Mouse (Mus musculus) adrenal gland, postnatal 4 days (tissue): Measurements from ENCODE around the gene Ssh3. TPM values are rescaled to one million over a fixed set of nuclear protein-coding genes. Genes with fewer than 3 reads are reported as not detected.
A peak's percentile ranks its signal among the peaks of the same experiment; 100 is the strongest.

Source experiments
- DNase-seq, 2 experiments: peaks; one replicate each; pipeline ENCODE4 v3.0.0; 2021 to 2022; ENCODE audit warnings: low spot score in 2 of 2, mixed read lengths in 2 of 2
- total RNA-seq, 2 experiments: library from RNA; stranded (reverse); gene quantifications; 2 replicates each; pipeline ENCODE4 v1.2.3; 2021

The Ssh3 gene
- total RNA-seq, 2 experiments from 2014 or later, result 37.6 to 40.9 TPM

DNA sequence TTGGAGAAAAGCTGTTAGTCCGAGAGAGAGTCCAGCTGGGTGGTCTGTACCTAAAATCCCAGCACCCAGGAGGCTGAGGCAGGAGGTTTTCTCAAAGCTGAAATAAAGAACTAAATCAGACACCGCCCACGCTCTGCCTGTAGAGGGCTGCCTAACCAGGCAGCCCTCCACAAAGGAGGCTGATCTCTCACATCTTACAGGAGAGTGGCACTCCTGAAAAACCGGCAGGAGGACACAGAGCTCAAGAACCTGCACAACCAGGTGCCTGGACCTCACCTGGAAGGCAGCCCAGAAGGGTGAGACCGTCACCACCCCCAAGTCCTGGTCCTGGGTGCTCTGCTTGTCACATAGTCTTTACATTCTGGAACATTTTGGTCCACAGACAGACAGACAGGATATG, 28.9 kb upstream of the Ssh3 start:
- no peak for DNase-seq

DNA sequence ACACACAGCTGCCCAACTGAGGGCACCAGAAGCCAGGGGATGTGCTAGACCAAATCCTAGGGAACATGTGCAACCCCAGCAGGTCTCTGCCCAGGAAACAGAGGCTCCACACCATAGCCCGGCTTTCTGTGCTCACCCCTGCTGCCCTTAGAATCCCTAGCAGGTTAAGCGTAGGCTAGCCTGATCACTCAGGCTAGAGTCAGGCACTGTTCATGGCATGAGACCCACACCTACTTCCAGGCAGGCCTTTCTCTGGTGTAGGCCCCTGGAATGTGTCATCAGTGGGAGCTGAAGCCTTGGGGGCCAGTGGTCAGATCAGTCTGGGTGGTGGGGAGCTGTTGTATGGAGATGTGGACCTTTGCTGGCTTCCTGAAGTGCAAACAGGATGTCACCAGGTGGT, 27.6 kb upstream of the Ssh3 start:
- DNase-seq, result no peak

DNA sequence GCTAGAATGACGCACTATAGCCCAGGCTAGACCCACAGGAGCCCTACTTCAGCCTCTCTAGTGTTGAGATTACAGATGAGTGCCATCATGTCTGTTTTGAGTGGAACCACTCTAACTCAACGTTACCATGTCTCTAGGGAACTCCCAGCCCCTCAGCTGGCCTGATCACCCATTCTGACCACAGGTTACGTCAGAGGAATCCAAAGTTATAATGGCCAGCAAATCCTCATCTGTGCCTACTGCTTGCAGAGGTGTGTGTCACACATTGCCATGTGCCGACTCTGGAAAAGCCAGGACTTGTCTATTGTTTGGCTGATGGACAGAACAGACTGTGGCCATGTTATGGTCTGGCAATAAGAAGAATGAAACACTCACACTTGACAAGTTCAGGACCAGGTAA, 26.4 kb upstream of the Ssh3 start:
- DNase-seq, result no peak

DNA sequence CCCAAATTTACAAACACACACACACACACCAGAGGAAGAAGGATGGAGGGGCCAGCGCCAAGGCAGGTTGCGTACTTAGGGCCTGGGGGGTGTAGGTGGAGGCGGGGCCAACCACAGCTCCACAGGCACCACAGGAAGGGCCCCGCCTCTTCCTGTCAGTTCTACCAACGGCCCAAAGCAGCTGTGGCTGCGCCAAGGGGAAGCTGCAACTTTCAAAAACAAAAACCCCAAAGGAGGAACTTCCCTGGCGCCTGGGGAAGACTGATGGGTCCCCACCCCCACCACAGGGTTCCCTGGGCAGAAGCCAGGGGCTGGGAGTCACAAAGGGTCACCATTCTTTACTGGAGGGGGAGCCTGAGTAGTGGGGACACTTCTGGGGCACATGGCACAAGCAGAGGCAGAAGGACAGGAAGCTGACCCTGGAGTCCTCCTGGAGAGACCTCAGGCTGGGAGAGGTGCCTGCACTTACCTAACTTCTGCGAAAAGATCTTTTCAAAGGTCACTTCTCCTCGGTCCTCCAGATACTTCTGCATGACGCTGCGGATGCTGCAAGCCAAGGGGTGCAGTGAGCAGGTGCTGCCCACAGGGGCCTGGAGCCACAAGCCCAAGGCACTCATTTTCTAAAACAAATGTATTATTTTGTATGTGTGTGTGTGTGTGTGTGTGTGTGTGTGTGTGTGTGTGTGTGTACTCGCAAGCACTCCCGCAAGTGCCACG, 25.6 kb upstream of the Ssh3 start:
- DNase-seq, result no peak

DNA sequence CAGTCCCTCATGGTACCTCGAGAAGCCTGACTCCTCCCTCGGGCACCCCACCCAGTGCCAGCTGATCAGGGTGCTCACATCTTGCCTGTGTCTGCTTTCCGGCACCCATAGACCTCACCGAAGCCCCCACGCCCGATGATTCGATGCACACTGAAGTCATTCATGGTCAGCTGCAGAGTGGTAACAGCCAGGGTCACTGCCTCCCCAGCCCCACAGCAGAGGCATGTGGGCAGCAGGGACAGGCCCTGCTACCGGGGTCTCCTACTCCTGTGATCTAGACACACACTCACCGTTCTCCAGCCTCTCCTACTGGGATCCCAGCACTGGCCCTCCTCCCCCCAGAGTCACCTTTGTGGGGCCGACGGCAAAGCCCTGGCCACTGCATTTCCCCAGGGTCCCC, 22.2 kb upstream of the Ssh3 start:
- DNase-seq, result no peak

DNA sequence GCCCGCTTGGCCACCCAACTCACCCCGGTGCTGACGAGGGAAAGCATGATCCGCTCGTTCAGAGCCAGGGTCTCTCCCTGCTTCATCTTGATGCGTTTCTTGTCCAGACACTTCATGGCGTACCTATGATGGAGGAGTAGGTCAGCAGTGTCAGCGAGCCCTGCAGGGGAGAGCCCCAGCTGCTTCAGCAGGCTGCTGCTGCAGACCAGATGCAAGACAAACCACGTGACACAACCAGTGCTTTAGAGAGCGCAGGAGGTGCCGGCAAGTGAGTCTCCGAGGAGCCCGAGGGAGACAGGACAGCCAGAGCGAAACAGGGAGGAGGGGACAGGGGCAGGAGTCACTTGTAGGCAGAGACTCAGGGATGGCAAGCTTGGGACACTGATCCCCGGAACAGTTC, 21.8 kb upstream of the Ssh3 start:
- DNase-seq, result no peak

DNA sequence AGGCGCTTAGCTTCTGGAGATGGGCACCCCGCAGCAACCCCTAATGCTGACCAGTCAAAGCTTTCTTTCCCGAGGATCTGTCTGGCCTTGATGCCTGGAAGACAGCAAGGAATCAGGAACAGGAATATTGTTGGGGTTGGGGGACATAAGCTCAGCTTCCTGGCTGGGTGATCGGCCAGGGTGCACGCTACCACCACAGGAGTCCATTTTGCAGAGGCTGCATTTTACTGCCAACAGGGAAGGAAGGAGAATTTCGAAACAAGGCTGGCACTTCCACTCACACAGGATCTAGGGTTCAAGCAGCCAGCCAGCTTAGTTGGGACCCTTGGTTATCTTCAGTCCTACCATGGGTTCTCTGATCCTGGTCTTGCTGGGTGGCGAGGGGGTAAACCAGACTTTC, 14.7 kb upstream of the Ssh3 start:
- DNase-seq, result no peak

DNA sequence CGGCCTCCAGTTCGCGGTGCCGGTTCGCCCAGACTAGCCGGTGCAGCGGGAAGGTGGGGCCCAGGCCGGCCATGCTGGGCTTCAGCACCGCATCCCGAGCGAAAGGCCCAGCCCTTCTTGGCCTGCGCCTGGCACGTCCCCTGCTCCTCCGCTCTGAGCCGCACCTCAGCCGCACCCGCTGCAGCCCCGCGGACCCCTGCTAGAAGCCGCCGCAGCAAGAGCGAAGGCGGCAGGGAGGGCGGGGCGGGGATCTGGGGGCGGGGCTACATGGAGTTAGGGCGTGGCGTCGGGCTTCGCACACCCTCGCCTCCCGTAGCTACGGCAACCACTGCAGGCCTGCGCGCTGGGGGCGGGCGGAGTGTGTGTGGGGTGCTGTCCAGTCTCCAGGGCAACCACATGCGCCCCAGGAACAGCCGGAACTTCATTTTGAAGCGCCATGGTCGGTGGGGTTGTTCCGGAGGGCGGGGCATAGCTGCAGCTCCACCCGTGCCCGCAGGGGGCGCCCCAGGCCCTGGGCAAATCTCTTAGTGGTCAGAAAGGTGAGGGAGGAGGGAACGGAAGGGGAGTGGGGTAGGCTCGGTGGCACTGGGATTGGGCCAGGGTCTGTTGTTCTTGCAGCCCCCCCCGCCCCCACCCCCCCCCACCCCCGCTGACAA, 14.0 kb upstream of the Ssh3 start, which contains the start of gene Ankrd13d:
TSS of gene Ankrd13d (minus strand) at position 240 of the 656 bp plus-strand sequence.
- peak; percentile 74 to 78 for DNase-seq

DNA sequence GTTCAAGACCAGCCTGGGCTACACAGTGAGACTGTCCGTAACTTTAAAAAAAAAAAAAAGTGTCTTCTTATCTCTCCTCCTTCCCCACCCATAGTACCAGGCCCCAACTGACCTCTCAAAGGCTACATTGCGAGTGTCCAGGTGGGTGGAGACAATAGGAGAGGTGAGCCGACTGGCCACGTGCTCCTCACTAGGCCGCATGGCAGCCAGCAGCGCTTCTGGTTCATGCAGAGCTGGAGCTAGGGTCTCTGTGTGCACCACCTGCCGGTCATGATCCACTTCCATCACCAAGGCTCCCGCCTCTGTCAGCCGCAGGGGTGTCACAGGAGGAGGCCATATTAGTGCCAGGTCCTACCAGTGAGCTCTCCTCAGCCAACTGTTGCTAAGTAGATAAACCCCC, 11.4 kb upstream of the Ssh3 start:
- no peak for DNase-seq

DNA sequence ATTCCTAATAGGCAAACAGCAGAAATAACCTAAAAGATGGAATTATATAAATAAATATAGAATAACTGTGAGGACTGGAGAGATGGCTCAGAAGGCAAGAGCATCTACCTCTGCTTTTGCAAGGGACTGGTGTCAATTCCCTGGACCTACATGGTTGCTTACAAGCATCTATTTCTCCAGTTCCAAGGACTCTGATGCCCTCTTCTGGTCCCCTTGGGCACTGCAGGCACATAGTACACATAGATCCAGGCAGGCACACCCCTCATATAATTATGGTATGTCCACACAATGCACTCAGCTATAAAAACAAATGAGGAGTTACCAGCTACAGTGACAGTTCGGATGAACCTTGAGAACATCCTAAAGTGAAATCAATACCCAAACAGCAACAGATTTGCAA, 10.5 kb upstream of the Ssh3 start:
- DNase-seq, result no peak

DNA sequence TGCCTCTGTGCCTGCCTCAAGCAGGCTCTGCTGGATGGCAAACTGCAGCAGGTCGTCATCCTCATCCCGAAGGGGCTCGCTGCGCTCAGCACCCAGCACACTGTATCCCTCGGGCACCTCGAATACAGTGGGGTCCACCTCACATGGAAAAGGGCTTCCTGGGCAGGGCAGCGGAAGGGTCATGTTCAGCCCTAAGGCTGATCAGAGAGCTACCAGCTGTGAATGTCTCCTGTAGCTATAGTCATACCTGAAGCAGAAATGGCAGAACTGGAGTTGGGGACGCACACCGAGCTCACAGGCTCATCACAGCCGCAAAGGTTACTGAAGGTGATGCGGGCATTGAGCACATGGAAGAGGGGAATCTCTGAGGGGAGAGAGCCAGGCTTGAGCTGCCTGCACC, 2.0 kb upstream of the Ssh3 start:
- DNase-seq, result no peak

DNA sequence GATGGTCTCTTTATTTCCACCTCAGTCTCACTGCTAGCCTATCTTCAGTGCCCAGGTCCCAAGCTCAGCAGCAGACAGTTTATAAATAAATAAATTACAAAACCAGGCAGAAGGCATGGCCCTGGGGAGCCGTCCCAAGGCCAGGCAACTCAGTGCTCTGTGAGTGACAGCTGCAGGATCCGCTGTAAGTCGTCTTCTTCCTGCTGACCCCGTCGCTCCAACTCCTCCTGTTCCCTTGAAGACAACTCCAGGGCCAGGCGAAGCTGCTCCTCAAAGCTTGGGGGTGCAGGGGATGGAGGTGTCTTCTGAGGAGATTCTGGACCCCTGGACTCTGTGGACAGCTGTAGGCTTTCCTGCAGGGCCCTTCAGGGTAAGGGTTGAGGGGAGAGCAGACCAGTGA, 1.2 kb upstream of the Ssh3 start:
- DNase-seq, result no peak

DNA sequence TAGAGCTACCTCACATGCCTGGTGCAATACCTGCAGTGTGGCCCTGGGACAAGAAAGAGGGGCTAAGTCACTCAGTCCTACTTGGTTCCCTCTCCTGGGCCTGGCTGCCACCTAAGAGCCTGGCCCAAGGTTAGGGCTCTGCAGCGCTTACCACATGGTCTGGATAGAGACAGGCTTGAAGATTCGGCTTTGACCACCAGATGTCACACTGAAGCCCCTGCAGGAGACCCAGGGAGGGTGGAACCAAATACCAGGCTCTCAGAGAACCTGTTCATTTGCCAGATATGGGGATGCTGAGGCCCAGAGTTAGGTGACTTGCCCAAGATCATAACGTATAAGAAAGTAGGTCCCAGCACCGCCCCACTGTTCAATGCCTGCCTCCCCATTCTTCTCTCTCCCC, 3.0 kb downstream of the Ssh3 start:
- DNase-seq, result no peak

DNA sequence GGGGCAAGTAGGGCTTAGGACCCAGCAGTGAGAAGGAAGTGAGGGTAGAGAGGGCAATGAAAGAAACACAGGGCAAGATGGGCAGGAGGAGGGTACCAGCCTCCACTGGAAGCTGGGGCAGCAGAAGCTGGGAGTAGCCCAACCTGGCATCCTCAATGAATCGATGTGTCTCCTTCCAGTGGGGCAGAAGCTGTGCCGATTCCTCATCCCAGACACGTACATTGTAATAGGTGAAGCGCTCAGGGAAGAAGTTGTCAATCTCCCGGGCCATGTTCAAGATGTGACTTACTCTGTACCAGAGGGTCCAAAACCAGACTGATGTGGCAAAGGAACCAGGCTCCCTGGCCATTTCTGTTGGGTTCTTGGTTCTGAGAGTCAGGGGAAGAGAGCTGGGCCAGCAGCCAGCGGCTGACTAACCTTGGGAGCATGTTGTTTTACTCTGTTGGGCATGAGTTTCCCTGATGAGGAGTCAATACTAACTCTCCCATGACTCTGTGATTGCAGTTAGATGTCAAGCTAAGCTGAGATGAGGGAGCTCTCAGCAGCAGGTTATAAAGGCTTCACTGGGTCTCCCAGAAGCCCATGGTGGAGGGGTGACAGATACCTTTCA, 4.7 kb downstream of the Ssh3 start:
- no peak for DNase-seq

DNA sequence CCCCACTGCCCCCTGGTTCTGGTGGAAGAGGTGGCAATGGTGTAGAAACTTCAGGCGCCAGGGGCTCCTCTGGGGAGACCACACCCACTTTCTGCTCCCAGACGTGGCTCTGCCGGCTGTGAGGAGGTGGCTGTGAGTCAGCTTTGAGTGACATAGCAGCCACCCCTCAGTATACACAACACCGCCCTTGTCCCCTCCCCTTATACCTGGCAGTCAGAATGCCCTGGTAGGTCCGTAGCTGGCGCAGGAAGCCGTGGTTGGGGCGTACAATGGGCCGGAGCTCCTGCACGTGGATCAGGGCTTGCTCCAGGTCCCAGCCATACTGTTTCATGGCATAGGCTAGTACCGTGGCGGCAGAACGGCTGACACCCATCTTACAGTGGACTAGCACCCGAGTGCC, 5.3 kb downstream of the Ssh3 start:
- no peak for DNase-seq

DNA sequence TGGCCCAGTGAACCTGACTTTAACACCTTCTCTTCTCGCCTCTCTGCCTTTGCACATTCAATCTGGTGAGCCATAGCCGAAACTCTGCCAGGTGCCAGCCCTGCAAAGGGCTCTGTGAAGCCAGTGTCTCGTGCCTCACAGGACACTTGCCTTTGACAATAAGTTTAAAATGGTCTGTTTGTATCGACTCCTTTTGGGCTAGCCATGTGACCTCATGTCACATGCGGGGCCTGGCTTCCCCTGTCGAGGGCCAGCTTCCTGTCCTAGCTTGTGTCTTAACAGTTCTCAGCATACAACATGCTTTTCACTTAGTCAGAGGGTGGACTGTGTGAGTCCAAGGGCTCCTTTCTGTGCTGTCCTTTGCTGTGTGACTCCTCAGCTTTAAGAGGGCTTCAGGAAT, 6.2 kb downstream of the Ssh3 start:
- no peak for DNase-seq

DNA sequence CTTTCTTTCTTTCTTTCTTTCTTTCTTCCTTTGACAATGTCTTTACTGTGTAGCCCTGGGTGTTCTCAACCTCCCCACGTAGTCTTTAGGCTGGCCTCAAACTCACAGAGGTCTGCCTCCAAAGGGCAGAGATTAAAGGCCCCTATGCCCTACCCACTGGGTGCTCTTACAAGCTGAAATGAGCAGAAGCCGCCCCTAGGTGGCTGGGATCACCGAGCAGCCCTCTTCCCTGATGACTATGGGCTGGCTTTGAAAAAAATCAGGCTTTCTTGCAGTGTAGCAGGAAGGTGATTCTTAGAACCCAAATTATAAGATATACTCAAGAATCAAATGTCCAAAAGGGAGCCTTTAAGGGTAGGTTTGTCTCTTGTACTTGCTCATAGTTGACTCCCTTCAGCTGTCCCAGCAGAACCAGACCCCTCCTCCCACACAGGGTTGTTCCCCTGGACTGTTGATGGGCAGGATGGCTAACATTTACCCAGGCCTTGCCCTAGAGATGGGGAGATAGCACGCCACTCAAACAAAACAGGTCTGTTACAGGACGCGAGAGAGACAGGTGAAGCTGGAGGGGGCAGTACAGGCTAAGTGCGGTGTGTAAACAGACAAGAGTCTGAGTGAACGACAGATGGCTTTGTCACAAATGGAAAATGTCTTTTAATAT, 7.8 kb downstream of the Ssh3 start:
- no peak for DNase-seq

DNA sequence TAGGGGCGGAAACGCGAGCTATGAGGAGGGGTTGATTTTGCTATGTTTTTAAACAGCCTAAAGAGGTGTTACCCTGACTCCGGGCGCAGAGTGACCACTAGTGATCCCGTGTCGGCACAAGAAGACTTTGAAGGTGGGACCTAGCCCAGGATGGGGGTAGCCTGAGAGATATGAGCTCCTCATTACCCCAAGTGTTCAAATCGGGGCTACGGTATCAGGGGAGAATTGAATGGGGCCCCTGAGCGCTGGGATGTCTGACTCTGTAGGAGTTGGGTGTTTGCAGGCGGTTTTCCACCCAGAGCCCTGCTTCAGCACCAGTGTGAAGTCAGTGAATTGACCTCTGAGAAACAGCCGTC, 11.1 kb downstream of the Ssh3 start:
- DNase-seq, result no peak

DNA sequence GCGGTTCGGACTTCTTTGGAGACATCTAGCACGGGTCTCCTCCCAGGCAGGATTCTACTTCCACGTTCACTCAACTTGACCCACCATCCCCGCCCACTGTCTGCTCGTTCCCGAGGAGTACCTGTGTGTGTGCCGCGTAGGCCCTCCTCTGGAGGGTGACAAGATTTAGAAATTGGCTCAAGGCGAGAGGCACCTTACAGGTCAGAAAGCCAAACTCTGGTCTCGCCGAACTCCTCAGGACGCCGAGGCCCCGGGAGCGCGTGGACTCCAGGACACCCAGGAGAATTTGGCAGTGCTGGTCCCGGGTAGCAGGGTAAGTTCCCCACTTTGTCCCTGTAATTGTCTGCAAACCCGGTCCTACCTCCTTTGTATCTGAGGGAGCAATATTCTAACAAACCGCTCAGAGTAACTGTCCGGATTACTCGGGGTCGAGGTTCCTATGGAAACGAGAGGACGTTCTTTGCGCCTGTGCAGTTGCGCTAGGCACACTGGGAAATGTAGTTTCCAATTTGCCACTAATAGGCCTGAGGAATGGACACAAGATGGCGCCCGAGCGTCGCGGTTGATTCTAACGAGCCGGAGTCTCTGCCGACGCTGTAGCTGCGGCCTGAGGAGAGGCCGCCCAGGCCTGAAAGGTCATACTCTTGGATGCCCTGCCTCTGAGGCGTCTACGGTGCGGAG, 11.6 kb downstream of the Ssh3 start:
- peak; percentile 67 to 86 for DNase-seq

DNA sequence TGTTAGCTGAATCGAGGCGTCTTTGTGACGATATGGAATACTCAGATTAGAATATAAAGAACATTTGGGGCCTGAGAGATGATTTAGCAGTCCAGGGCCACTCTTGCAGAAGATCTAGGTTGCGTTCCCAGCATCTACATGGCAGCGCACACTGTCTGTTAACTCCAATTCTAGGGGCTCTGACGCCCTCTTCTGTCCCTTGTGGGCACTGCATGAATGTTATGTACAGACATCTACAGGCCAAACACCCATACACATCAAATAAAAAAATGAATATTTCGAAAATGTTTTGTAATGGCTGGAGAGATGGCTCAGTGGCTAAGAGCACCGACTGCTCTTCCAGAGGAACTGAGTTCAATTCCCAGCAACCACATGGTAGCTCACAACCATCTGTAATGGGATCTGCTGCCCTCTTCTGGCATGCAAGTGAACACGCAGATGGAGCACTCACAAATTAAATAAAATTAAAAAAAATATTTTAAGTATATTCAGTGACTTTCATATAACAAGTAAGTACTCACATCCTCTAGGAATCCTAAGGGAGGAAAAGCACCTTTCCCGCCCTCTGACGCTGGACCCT, 13.3 kb downstream of the Ssh3 start:
- no peak for DNase-seq

DNA sequence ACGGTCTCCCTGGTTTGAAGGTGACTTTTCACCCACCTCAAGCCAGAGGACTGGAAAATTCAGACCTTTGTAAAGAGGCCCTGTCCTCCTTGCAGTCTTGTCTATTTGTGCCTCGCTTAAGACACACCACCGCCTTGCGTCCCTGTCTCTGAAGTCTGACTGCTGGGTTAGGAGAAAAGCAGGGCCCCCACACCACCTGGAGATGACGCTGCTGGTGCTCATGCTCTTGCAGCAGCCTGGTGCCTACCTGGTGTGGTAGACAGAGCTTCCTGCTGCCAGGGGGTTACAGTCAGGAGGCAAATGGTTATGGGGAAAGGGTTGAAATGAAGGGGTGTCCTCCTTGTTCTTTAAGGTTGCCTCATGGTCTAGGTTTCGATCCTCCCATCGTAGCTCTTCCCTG, 14.8 kb downstream of the Ssh3 start:
- DNase-seq, result no peak
